ENCODE assay signal across 14 mouse cellular contexts in genomic region chr4:151250824-151251223, GRCm38 (mm10).
"Had no signal": no experiment of that assay in that cellular context is flagged by ENCODE, and none has a peak within 500 bp of the region (broad histone marks: within the 10 kb centered on the region; RNA-seq: fewer than 3 reads in every experiment).

No protein-coding gene starts in this region.

- DNase-seq: heart, postnatal 10 days; heart, postnatal 14 days; heart, postnatal 36 days; heart, postnatal 4 days; kidney, adult 18-20 months; kidney, adult 2 months; kidney, adult 8-10 months; kidney, adult 9 months; kidney, postnatal 10 days; kidney, postnatal 14 days; kidney, postnatal 25 days; kidney, postnatal 36 days; kidney, postnatal 4 days; layer of hippocampus, postnatal 36 days had no signal
